Mouse (Mus musculus): ENCODE measurements around the gene Hnrnpr. TPM values are rescaled to one million over a fixed set of nuclear protein-coding genes. Genes with fewer than 3 reads are reported as not detected.

Hnrnpr gene
- total RNA-seq, 2 experiments from 2014 or later = 70.8 to 74.4 TPM

GRCm38 (mm10) chr4:136377001-136377400, 66.3 kb downstream of the Hnrnpr start:
- no peak for DNase-seq
- intact Hi-C loops (cut with DNase I) = no loop called here

GRCm38 (mm10) chr4:136383052-136383451, 72.3 kb downstream of the Hnrnpr start:
- DNase-seq = no peak
- intact Hi-C loops (cut with DNase I) = no loop called here

GRCm38 (mm10) chr4:136383839-136384238, 73.1 kb downstream of the Hnrnpr start:
- intact Hi-C loops (cut with DNase I) = no loop called here
- no peak for DNase-seq

GRCm38 (mm10) chr4:136387261-136387660, 76.5 kb downstream of the Hnrnpr start:
- intact Hi-C loops (cut with DNase I) = no loop called here
- no peak for DNase-seq

GRCm38 (mm10) chr4:136401806-136402205, 91.1 kb downstream of the Hnrnpr start:
- DNase-seq = no peak
- intact Hi-C loops (cut with DNase I) = no loop called here

- DNase-seq = peak; percentile 24 to 31
These were observed 97.1 kb downstream of the Hnrnpr start for GRCm38 (mm10) chr4:136407831-136408230.

More at GRCm38 (mm10) chr4:136407831-136408230, 97.1 kb downstream of the Hnrnpr start:
- intact Hi-C loops (cut with DNase I) = no loop called here

Other genes starting within 250 kb of the Hnrnpr start
- 100 to 1,000 TPM; 104 TPM for gene Id3, start 167.4 kb upstream of the Hnrnpr start, total RNA-seq (2021)
- 1 to 10 TPM; 4.3 to 6.8 TPM for gene E2f2, start 138.5 kb upstream of the Hnrnpr start, total RNA-seq (2021)
- gene Asap3, start 104.6 kb upstream of the Hnrnpr start, total RNA-seq (2021) = 10 to 100 TPM in 1 of 2 experiments, 1 to 10 TPM in 1; 5.7 to 10.8 TPM
- gene Tcea3, start 63.2 kb upstream of the Hnrnpr start, total RNA-seq (2021) = 10 to 100 TPM; 77.2 to 85.4 TPM
- gene Zfp46, start 26.3 kb upstream of the Hnrnpr start, total RNA-seq (2021) = 10 to 100 TPM; 60.5 to 70.1 TPM
- gene Htr1d, start 112.6 kb downstream of the Hnrnpr start, total RNA-seq (2021) = not detected
- gene 6030445D17Rik, start 151.3 kb downstream of the Hnrnpr start, total RNA-seq (2021) = under 1 TPM; 0.55 to 0.62 TPM
- gene Luzp1, start 158.8 kb downstream of the Hnrnpr start, total RNA-seq (2021) = 10 to 100 TPM; 58.3 to 69.0 TPM